Mouse (Mus musculus) Patski (cell line): ENCODE measurements around the gene Smyd4. TPM values are rescaled to one million over a fixed set of nuclear protein-coding genes. Genes with fewer than 3 reads are reported as not detected.

Experiments used
- ATAC-seq: fragments of 100-300 bp; one replicate; pipeline ENCODE4 v1.8.0; 2021
- CTCF ChIA-PET: fragments of 350-600 bp; sonication (Branson Sonifier 250); formaldehyde crosslinking; loops from one replicate; lab custom pipeline; 2022; ENCODE audit warnings: inconsistent platforms; lab: Charles Lee
- POLR2A ChIA-PET: fragments of 350-600 bp; sonication (Branson Sonifier 250); formaldehyde crosslinking; loops from one replicate; lab custom pipeline; 2022; ENCODE audit warnings: antibody characterized with exemption, inconsistent platforms; lab: Charles Lee
- DNase-seq: peaks from one replicate; pipeline ENCODE4 v3.0.0-alpha.2; 2011; ENCODE audit warnings: low read depth, low spot score
- H3K27me3 ChIP-seq: fragments of 371-371 bp; one replicate; pipeline ENCODE4 v1.5.1; 2021
- CTCF ChIP-seq: fragments of 100-300 bp; IDR thresholded peaks from one replicate; pipeline ENCODE4 v1.5.1; 2021
- in situ Hi-C: fragments of 300-500 bp; cut with MboI; formaldehyde crosslinking; loops from 3 replicates; pipeline ENCODE4 v1.11.1; 2018; ENCODE audit warnings: low pct_unique_long_range_greater_than_20kb, mixed read lengths
- polyA plus RNA-seq: library from polyadenylated mRNA; unstranded; gene quantifications from one replicate; pipeline ENCODE4 v1.2.3, GENCODE M21; 2021

The Smyd4 gene
- polyA plus RNA-seq, 1 experiment from 2014 or later: 10.4 TPM

DNA sequence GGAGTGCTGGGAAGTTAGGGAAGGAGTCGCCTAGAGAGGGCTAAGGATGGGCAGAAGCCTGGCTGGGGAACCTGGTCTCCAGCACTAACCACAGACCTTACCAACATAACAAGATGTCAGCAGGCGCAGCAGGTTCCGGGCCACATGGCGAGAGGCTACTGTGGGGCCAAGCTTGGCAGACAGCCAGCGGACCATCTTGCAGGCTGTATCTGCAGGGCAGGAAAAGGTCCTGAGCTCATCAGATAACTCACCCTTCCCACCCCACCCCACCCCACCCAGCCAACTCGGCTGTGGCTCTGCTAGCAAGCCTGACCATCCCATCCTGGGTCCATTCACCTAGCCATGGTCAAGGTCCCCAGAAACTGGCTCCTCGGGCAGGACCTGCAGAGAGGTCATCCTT, 101.5 kb downstream of the Smyd4 start:
- ATAC-seq: no peak
- in situ Hi-C loops: no loop called here
- CTCF ChIA-PET: no interaction called here
- DNase-seq: no peak
- H3K27me3 ChIP-seq: no peaks in the 10 kb centered on the region
- POLR2A ChIA-PET: no interaction called here
- TF ChIP-seq CTCF: no peak

DNA sequence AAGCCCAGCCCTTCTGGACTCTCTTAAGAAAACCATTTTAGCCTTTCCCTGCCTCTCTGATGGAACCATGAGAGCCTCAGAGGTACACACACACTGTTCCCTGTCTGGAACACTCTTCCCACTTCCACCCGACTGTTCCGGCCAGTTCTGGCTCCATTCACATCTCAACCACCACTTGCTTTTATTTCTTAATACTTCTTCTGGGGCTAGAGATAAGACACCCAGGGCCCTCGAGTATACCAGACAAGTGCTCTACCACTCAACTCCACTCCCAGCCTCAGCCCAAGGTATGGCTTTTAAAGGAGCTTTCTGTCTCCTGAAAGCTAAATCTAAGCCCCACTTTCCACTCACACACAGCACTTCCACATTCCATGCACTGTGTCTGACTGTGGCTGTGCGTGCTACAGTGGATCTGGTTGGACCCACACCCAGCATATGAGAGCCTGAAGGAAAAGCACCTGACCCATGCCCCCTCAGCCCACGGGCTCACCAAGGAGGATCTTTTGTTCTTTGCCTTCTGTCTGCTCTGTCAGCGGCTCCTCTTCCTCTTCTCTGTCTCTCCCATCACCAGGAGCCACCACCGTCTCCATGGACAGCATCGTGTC, 102.2 kb downstream of the Smyd4 start:
- CTCF ChIA-PET: interaction anchor here (1.1 to 1.8 kb wide), 2 partner anchors 13 to 48 kb away, joined by 3 to 4 read pairs; no protein-coding TSS in a partner anchor
- DNase-seq (no peak), ATAC-seq (no peak)
- H3K27me3 ChIP-seq: no peaks in the 10 kb centered on the region
- POLR2A ChIA-PET: no interaction called here
- TF ChIP-seq CTCF: no peak
- in situ Hi-C loops: no loop called here

DNA sequence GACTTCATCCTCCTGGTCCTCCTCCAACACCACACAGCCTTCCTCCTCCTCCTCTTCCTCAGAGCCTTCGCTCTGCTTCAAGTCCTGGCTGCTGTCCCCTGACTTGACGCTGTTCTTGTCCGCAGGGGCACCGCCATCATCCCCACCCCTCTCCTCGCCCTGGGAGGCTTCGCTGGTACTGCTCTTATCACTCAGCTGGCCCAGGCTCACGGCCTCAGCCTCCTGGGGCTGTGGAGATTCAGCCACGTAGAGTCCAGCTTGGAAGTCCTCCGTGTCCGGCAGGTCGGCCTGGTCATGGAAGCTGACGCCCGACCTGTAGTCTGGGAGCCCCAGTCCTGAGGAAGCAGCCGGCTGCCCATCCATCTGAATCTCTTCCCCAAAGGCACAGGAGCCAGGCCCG, 102.7 kb downstream of the Smyd4 start:
- DNase-seq (no peak), ATAC-seq (no peak)
- in situ Hi-C loops: no loop called here
- H3K27me3 ChIP-seq: no peaks in the 10 kb centered on the region
- no peak for TF ChIP-seq CTCF
- ChIA-PET POLR2A (no interaction called here), CTCF (interaction anchor here (1.1 to 1.8 kb wide), 2 partner anchors 12 to 49 kb away, joined by 3 to 4 read pairs; no protein-coding TSS in a partner anchor)

DNA sequence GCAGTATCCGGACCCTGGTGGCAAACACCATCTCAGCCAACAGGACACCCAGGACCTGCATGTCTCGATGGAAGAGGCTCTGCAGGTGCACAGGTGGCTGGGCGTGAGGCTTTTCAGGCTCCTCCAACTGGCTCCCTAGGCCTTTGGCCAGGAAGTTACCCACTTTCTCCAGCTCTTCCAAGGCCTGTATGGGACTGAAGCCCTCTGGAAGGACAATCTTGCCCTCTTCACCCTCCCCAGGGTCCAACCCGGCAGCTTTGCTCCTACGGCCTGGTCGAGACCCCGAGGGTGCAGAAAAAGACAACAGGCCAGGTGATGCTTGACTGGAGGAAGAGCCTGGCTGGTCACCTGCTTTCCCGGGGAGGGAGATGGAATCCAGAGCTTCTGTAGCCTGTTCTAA, 103.8 kb downstream of the Smyd4 start:
- ChIA-PET CTCF (interaction anchor here (1.3 to 1.8 kb wide), 2 partner anchors 16 to 50 kb away, joined by 3 to 4 read pairs; no protein-coding TSS in a partner anchor), POLR2A (no interaction called here)
- in situ Hi-C loops: no loop called here
- H3K27me3 ChIP-seq: no peaks in the 10 kb centered on the region
- no peak for ATAC-seq
- no peak for DNase-seq
- TF ChIP-seq CTCF: no peak

DNA sequence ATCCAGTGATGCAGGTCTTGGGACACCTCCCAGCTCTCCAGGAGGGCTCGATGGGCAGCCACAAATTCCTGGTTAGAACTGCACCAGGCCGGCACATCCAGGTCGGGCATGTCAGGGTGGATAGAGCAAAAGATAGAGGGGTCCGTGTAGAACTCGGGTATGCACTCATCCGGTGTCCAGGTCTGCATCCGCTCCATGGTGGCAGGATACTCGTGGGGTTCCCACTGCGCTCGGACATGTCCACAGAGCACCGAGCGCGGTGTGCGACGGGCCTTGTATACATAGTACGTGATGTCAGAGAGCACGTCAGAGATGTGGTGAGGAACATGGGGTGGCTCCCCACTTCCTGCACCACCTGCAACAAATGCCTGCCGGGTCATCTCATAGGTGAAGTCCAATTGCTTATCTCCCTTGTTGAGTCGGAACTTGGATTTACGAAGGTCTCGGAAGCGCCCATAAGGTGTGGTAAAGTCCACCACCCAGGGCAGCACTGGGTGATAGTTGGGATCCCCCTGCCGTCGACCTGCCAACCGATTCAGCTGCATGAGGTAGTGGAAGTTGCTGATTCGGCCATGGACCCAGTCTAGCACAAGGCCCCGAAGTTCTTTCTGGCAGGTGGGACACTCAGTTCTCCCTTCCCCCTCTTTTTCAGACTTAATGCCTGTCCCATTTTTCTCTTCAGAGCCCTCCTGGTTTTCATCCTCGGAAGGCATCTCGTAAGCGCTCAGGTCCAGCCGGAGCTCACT, 104.8 kb downstream of the Smyd4 start:
- in situ Hi-C loops: no loop called here
- ATAC-seq (no peak), DNase-seq (no peak)
- no peaks in the 10 kb centered on the region for H3K27me3 ChIP-seq
- CTCF ChIA-PET: interaction anchor here (1.3 to 1.4 kb wide), 2 partner anchors 16 to 49 kb away, joined by 3 to 6 read pairs; no protein-coding TSS in a partner anchor
- TF ChIP-seq CTCF: no peak
- POLR2A ChIA-PET: interaction anchor here (0.6 to 1.4 kb wide), 6 partner anchors 10 to 98 kb away, joined by 3 to 5 read pairs (median 3); no protein-coding TSS in a partner anchor

DNA sequence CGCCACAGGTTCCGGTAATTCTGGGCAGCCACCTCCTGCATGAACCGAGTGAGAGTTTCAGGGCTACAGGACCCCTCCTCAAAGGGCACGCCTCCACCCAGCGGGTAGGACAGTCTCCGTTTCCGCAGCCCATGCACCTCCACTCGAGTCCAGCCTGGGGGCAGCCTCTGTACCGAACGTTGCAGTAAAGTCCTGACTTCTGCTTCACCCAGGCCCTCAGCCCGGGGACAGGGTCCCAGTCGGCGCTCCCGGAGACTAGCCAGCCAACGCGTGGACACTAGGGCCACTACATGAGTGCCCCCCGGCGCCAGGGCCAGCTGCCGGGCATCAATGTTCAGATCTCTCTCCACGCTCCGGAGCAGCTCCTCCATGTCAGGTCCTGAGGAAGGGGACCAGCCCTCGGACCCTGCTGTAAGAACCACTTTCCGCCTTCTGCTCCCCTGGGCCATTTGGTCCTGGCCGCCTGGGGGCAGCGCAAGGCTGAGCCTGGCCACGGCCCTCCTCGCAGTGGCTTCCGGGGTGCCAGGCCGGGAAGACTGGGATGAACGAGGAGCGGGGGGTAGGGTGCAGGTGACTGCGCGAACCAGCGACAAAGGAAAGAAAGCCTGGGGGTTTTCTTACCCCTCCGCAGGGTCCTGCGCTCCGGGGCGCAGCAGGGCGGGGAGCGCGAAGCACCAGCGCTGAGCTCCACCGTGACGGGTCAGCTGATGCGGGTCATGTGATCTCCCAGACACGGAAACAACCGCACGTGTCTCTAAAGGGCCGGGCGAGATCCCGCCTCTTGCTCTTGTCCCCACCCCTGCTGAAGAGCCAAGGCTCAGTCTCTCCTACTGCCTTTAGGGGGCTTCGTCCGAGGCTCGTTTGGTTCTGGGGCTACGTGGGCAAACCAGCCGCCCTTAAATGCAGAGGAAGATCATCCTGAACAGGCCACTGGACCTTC, 106.0 kb downstream of the Smyd4 start, which contains the start of gene Wdr81:
Gene Wdr81, minus strand, starts transcription at position 727 of the 940 bp plus-strand sequence.
- peak; percentile 67 for ATAC-seq
- CTCF ChIA-PET: interaction anchor here (0.8 to 1.4 kb wide), 4 partner anchors 8 to 57 kb away, joined by 4 to 6 read pairs (median 4); no protein-coding TSS in a partner anchor
- POLR2A ChIA-PET: interaction anchor here (0.6 to 1.4 kb wide), 5 partner anchors 8 to 51 kb away, joined by 3 to 5 read pairs (median 3); no protein-coding TSS in a partner anchor
- in situ Hi-C loops: no loop called here
- DNase-seq: no peak
- no peaks in the 10 kb centered on the region for H3K27me3 ChIP-seq
- TF ChIP-seq CTCF: no peak

Other genes starting within 250 kb of the Smyd4 start
- 0.17 TPM for gene Hic1, start 178.9 kb upstream of the Smyd4 start, polyA plus RNA-seq
- 20.4 TPM for gene Ovca2, start 169.6 kb upstream of the Smyd4 start, polyA plus RNA-seq
- 43.1 TPM for gene Dph1, start 157.2 kb upstream of the Smyd4 start, polyA plus RNA-seq
- 18.7 TPM for gene Rtn4rl1, start 154.7 kb upstream of the Smyd4 start, polyA plus RNA-seq
- 64.8 TPM for gene Rpa1, start 109 bp upstream of the Smyd4 start, polyA plus RNA-seq
- gene Serpinf1, start 74.3 kb downstream of the Smyd4 start, polyA plus RNA-seq: 2.5 TPM
- 0.04 TPM for gene Serpinf2, start 91.2 kb downstream of the Smyd4 start, polyA plus RNA-seq
- 28.9 TPM for gene Wdr81, start 106.3 kb downstream of the Smyd4 start, polyA plus RNA-seq
- 0.85 TPM for gene Tlcd2, start 113.3 kb downstream of the Smyd4 start, polyA plus RNA-seq
- gene Prpf8, start 138.4 kb downstream of the Smyd4 start, polyA plus RNA-seq: 132 TPM
- 1.4 TPM for gene Rilp, start 161.7 kb downstream of the Smyd4 start, polyA plus RNA-seq
- gene Scarf1, start 165.1 kb downstream of the Smyd4 start, polyA plus RNA-seq: 0.17 TPM
- gene Slc43a2, start 183.3 kb downstream of the Smyd4 start, polyA plus RNA-seq: 10.0 TPM
- 141 TPM for gene Pitpna, start 239.7 kb downstream of the Smyd4 start, polyA plus RNA-seq